Mouse (Mus musculus) neural tube, embryonic 12.5 days (tissue): ENCODE data around the gene Mipep. TPM values are rescaled to one million over a fixed set of nuclear protein-coding genes. Genes with fewer than 3 reads are reported as not detected.

Experiments
- ATAC-seq: fragments of 200-750 bp; cut with Nextera tagmentation; 2 replicates; pipeline ENCODE4 v1.8.0; 2017; ENCODE audit warnings: low read depth, mild to moderate bottlenecking, moderate TSS enrichment, moderate library complexity; ENCODE audit not compliant: low FRiP score
- H3K27ac ChIP-seq: fragments of 300-500 bp; sonication (generic); 2 replicates; pipeline ENCODE4 v1.5.1; 2016
- H3K27me3 ChIP-seq: fragments of 300-500 bp; sonication (generic); replicated peaks from 2 replicates; pipeline ENCODE4 v1.6.1; 2016; ENCODE audit warnings: mild to moderate bottlenecking
- H3K36me3 ChIP-seq: fragments of 300-500 bp; sonication (generic); 2 replicates; pipeline ENCODE4 v1.6.1; 2016; ENCODE audit warnings: mild to moderate bottlenecking
- H3K4me1 ChIP-seq: fragments of 300-500 bp; sonication (generic); 2 replicates; pipeline ENCODE4 v1.6.1; 2016
- H3K4me2 ChIP-seq: fragments of 300-500 bp; sonication (generic); replicated peaks from 2 replicates; pipeline ENCODE4 v1.6.1; 2016; ENCODE audit warnings: mild to moderate bottlenecking
- H3K4me3 ChIP-seq: fragments of 300-500 bp; sonication (generic); 2 replicates; pipeline ENCODE4 v1.5.1; 2016
- H3K9ac ChIP-seq: fragments of 300-500 bp; sonication (generic); 2 replicates; pipeline ENCODE4 v1.6.1; 2016; ENCODE audit warnings: mild to moderate bottlenecking
- H3K9me3 ChIP-seq: fragments of 300-500 bp; sonication (generic); 2 replicates; pipeline ENCODE4 v1.6.1; 2016; ENCODE audit warnings: mild to moderate bottlenecking
- WGBS: fragments of 180-500 bp; shearing (Covaris S2); methylation state at CpG from one replicate; pipeline ENCODE4 v1.1.7; 2016; 5-methylcytosine and 5-hydroxymethylcytosine counted together
- polyA plus RNA-seq: library from polyadenylated mRNA; unstranded; fragments of >200 nt; fragmentation: Nextera tagmentation; extraction: Ambion mirVana; gene quantifications from 2 replicates; pipeline ENCODE4 v1.2.1, GENCODE M21; 2016

Mipep gene
- 19.4 and 20.3 TPM in 2 replicates for polyA plus RNA-seq

- H3K36me3 ChIP-seq: peaks cover 10% of the 10 kb centered on the region; the same call in 1 of the 2 replicates
- peak within 1 kb of the TSS; percentile 87 for H3K4me3 ChIP-seq
- H3K4me2 ChIP-seq: peak within 1 kb of the TSS; percentile 79
- H3K27ac ChIP-seq: no peak within 1 kb of the TSS
- H3K4me1 ChIP-seq: peaks cover 6% of the 10 kb centered on the region; the same call in 1 of the 2 replicates
- peak; percentile 88 for ATAC-seq
- H3K9me3 ChIP-seq: no peaks in the 10 kb centered on the region
- under 1% methylated on average over 61 of the region's 61 CpGs for WGBS
- H3K9ac ChIP-seq: peak within 1 kb of the TSS; percentile 79
- no peaks in the 10 kb centered on the region; the same call in 1 of the 2 replicates for H3K27me3 ChIP-seq
These were observed at the start of gene Mipep for GRCm38 (mm10) chr14:60784427-60785315. Gene Mipep, plus strand, starts transcription at chr14:60784573.

- no peaks in the 10 kb centered on the region for H3K9me3 ChIP-seq
- no peak overlapping the region for H3K27ac ChIP-seq
- H3K27me3 ChIP-seq: no peaks in the 10 kb centered on the region
- 0 out of 2 replicates have a peak overlapping the region, but pooled peaks have one; percentile 17 for H3K9ac ChIP-seq
- H3K4me1 ChIP-seq: peaks cover 28% of the 10 kb centered on the region
- no peak overlapping the region for H3K4me3 ChIP-seq
- no peak overlapping the region for H3K4me2 ChIP-seq
- H3K36me3 ChIP-seq: no peaks in the 10 kb centered on the region
- ATAC-seq: no peak
- WGBS: 73% methylated on average over 5 of the region's 5 CpGs
These were observed 49.2 kb upstream of the Mipep start for GRCm38 (mm10) chr14:60735206-60735605.

- Histone ChIP-seq H3K4me2 (0 out of 2 replicates have a peak overlapping the region, but pooled peaks have one; percentile 18), H3K36me3 (no peaks in the 10 kb centered on the region), H3K9ac (no peak overlapping the region), H3K4me3 (no peak overlapping the region), H3K27me3 (no peaks in the 10 kb centered on the region), H3K27ac (0 out of 2 replicates have a peak overlapping the region, but pooled peaks have one; percentile 37), H3K9me3 (no peaks in the 10 kb centered on the region), H3K4me1 (peaks cover 28% of the 10 kb centered on the region)
- ATAC-seq: no peak
- 61% methylated on average over 13 of the region's 13 CpGs for WGBS
These were observed 48.4 kb upstream of the Mipep start for GRCm38 (mm10) chr14:60735848-60736547.

GRCm38 (mm10) chr14:60736591-60737192 is 47.7 kb upstream of the Mipep start:
- ATAC-seq: 0 out of 2 replicates have a peak, but pooled peaks have one; percentile 10
- Histone ChIP-seq H3K27ac (peak overlapping the region; percentile 37; the same call in 1 of the 2 replicates), H3K27me3 (no peaks in the 10 kb centered on the region), H3K36me3 (no peaks in the 10 kb centered on the region), H3K4me2 (peak overlapping the region; percentile 18; the same call in 1 of the 2 replicates), H3K9ac (no peak overlapping the region), H3K9me3 (no peaks in the 10 kb centered on the region), H3K4me3 (no peak overlapping the region), H3K4me1 (peaks cover 28% of the 10 kb centered on the region)
- 9% methylated on average over 4 of the region's 4 CpGs for WGBS

GRCm38 (mm10) chr14:60737202-60737611 is 47.2 kb upstream of the Mipep start:
- Histone ChIP-seq H3K4me2 (peak overlapping the region; percentile 18; the same call in 1 of the 2 replicates), H3K4me3 (no peak overlapping the region), H3K27ac (no peak overlapping the region), H3K9ac (no peak overlapping the region), H3K4me1 (peaks cover 28% of the 10 kb centered on the region), H3K36me3 (no peaks in the 10 kb centered on the region), H3K27me3 (no peaks in the 10 kb centered on the region), H3K9me3 (no peaks in the 10 kb centered on the region)
- no peak for ATAC-seq
- WGBS: 23% methylated on average over 7 of the region's 7 CpGs

GRCm38 (mm10) chr14:60738434-60738938 is 45.9 kb upstream of the Mipep start:
- no peak overlapping the region for H3K4me2 ChIP-seq
- no peaks in the 10 kb centered on the region for H3K9me3 ChIP-seq
- no peaks in the 10 kb centered on the region; the same call in 1 of the 2 replicates for H3K36me3 ChIP-seq
- H3K4me1 ChIP-seq: peaks cover 20% of the 10 kb centered on the region
- no peak overlapping the region for H3K27ac ChIP-seq
- ATAC-seq: no peak
- no peak overlapping the region for H3K4me3 ChIP-seq
- WGBS: 68% methylated on average over 10 of the region's 10 CpGs
- no peaks in the 10 kb centered on the region for H3K27me3 ChIP-seq
- H3K9ac ChIP-seq: no peak overlapping the region

- no peak for ATAC-seq
- no peak overlapping the region for H3K4me3 ChIP-seq
- no peaks in the 10 kb centered on the region; the same call in 1 of the 2 replicates for H3K36me3 ChIP-seq
- no peak overlapping the region for H3K27ac ChIP-seq
- peaks cover 20% of the 10 kb centered on the region for H3K4me1 ChIP-seq
- H3K4me2 ChIP-seq: no peak overlapping the region
- H3K9me3 ChIP-seq: no peaks in the 10 kb centered on the region
- WGBS: 26% methylated on average over 8 of the region's 9 CpGs
- no peaks in the 10 kb centered on the region for H3K27me3 ChIP-seq
- H3K9ac ChIP-seq: no peak overlapping the region
These were observed 45.2 kb upstream of the Mipep start for GRCm38 (mm10) chr14:60739155-60739554.

- Histone ChIP-seq H3K9ac (no peak overlapping the region), H3K9me3 (no peaks in the 10 kb centered on the region), H3K27ac (no peak overlapping the region), H3K27me3 (no peaks in the 10 kb centered on the region), H3K4me2 (no peak overlapping the region), H3K4me1 (peaks cover 20% of the 10 kb centered on the region), H3K4me3 (no peak overlapping the region), H3K36me3 (no peaks in the 10 kb centered on the region; the same call in 1 of the 2 replicates)
- ATAC-seq: no peak
- 81% methylated on average over 12 of the region's 12 CpGs for WGBS
These were observed 44.8 kb upstream of the Mipep start for GRCm38 (mm10) chr14:60739616-60740015.

- H3K4me1 ChIP-seq: peaks cover 14% of the 10 kb centered on the region
- H3K9me3 ChIP-seq: no peaks in the 10 kb centered on the region
- H3K27ac ChIP-seq: no peak overlapping the region
- no peaks in the 10 kb centered on the region for H3K27me3 ChIP-seq
- peaks cover 4% of the 10 kb centered on the region for H3K36me3 ChIP-seq
- no peak overlapping the region for H3K9ac ChIP-seq
- no peak overlapping the region for H3K4me2 ChIP-seq
- WGBS: 82% methylated on average over 5 of the region's 5 CpGs
- ATAC-seq: no peak
- H3K4me3 ChIP-seq: no peak overlapping the region
These were observed 43.9 kb upstream of the Mipep start for GRCm38 (mm10) chr14:60740507-60740906.

- H3K9ac ChIP-seq: no peak overlapping the region
- no peak overlapping the region for H3K4me3 ChIP-seq
- WGBS: 77% methylated on average over 8 of the region's 8 CpGs
- no peaks in the 10 kb centered on the region for H3K9me3 ChIP-seq
- H3K27ac ChIP-seq: no peak overlapping the region
- H3K36me3 ChIP-seq: peaks cover 10% of the 10 kb centered on the region
- H3K4me2 ChIP-seq: no peak overlapping the region
- H3K4me1 ChIP-seq: peaks cover 14% of the 10 kb centered on the region
- H3K27me3 ChIP-seq: no peaks in the 10 kb centered on the region
- ATAC-seq: no peak
These were observed 43.3 kb upstream of the Mipep start for GRCm38 (mm10) chr14:60741033-60741432.

- no peak overlapping the region for H3K4me2 ChIP-seq
- no peak overlapping the region for H3K27ac ChIP-seq
- H3K36me3 ChIP-seq: peaks cover 15% of the 10 kb centered on the region
- H3K4me3 ChIP-seq: no peak overlapping the region
- no peak overlapping the region for H3K9ac ChIP-seq
- 85% methylated on average over 6 of the region's 6 CpGs for WGBS
- H3K27me3 ChIP-seq: no peaks in the 10 kb centered on the region
- H3K9me3 ChIP-seq: no peaks in the 10 kb centered on the region
- H3K4me1 ChIP-seq: peaks cover 9% of the 10 kb centered on the region
- ATAC-seq: no peak
These were observed 42.8 kb upstream of the Mipep start for GRCm38 (mm10) chr14:60741490-60741981.
